Mouse (Mus musculus) kidney, embryonic 16.5 days (tissue): ENCODE results near the gene Dct. TPM values are rescaled to one million over a fixed set of nuclear protein-coding genes. Genes with fewer than 3 reads are reported as not detected.

ENCODE experiments used
- polyA plus RNA-seq: library from polyadenylated mRNA; unstranded; fragments of >200 nt; fragmentation: Nextera tagmentation; extraction: Ambion mirVana; gene quantifications from 2 replicates; pipeline ENCODE4 v1.2.1, GENCODE M21; 2015

The Dct gene
- polyA plus RNA-seq, 1 experiment from 2014 or later = 0.76 TPM

Other genes with a start within 250 kb of the Dct start
- 33.4 and 34.9 TPM in 2 replicates for gene Tgds, start 80.5 kb upstream of the Dct start, polyA plus RNA-seq
- 57.2 and 60.3 TPM in 2 replicates for gene Gpr180, start 84.9 kb upstream of the Dct start, polyA plus RNA-seq
- not detected in 2 replicates for gene Sox21, start 184.8 kb upstream of the Dct start, polyA plus RNA-seq
- gene Gm9376, start 214.7 kb upstream of the Dct start, polyA plus RNA-seq = not detected in 2 replicates